Mouse (Mus musculus): ENCODE measurements around the gene Fscn3. TPM values are rescaled to one million over a fixed set of nuclear protein-coding genes. Genes with fewer than 3 reads are reported as not detected.
A peak's percentile ranks its signal among the peaks of the same experiment; 100 is the strongest.

The Fscn3 gene
- not detected for total RNA-seq (2021)
- long read RNA-seq, experiment 1: 0 reads
- long read RNA-seq, experiment 2: 0 reads

DNA sequence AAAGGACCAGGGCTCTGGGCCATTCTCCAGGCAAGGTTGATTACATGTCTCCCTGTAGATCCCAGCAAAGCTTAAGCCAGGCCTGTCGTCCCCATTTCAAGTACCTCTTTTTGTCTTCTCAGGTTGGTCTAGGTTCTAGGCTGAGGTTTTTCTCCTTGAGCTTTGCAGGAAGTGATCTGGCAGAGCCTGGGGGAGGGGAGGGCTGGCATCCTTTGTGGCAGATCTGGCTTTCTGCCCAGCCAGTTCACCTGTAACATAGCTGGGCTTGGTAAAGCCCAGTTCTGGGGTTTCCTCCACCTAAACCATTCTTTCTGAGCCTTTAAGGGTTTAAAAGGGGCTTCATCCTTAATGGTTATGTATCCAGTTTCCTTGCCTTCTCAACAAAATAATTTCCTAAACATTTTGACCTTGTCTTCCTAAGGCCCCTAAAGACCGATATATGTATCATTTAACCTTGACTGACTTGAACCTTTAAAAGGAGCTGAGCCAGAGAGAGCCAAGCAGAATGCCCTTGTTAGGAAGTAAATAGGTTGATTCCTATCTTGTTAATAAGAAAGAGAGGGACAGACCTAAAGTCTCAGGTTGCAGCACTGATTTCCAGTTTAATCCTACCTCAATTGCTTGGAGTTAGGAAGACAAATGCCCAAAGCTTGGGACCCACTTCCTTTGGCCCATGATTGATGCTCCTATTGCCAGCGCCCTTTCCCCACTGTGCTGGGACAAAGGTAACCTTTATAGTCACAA is at the start of gene Fscn3:
Fscn3 (plus strand) TSS at position 694 of the 744 bp plus-strand sequence.
- intact Hi-C loops (cut with DNase I): no loop called here
- DNase-seq (ENCODE audit: extremely low spot score in 1 of 2, low spot score in 2 of 2): no peak
- TF ChIP-seq CTCF (IDR thresholded peaks at IDR 0.05): no peak
- Histone ChIP-seq H3K27ac (no peak within 1 kb of the TSS), H3K4me3 (no peak within 1 kb of the TSS)

DNA sequence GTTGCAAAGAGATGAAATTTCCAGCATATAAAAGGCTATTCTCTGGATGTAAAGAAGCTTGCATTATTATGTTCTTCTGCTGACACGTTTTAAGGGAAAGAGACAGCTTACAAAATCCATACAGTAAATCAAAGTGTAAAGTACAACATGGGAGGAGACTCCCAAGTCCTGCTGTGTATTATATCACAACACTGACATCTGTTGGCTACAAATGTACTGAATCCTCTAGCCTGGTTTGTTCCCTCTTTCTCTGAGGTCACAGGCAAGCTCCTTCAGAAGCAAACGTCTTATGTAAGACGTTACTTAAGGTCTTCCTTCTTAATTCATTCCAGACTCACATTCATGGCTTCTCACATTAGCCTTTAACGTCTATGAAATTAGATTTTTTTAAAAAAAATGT is 45.6 kb upstream of the Fscn3 start:
- H3K4me3 ChIP-seq: no peak overlapping the region
- DNase-seq (ENCODE audit: extremely low spot score in 1 of 2, low spot score in 2 of 2): no peak
- intact Hi-C loops (cut with DNase I): loop anchor here (10.0 kb wide), 1 partner anchor 727 kb away; no protein-coding TSS in a partner anchor
- peak; percentile 49 for TF ChIP-seq CTCF (IDR thresholded peaks at IDR 0.05)
- no peak overlapping the region for H3K27ac ChIP-seq

DNA sequence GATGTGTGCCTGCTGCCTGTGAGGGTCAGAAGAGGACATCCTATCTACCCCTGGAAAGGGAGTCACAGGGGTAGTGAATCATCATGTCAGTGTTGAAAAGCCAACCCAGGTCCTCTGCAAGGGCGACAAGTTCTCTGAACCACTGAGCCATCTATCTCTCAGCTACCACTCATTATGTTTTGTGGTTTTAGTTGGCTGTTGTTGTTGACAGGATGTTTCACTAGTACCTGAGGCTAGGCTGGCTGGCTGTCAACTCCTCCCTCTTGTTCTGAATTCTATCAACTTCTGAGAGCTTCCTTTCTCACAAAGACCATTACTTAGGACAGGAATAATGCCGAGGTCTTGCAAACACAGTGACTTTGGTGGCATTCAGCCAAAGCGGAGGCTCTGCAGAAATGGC is 42.4 kb upstream of the Fscn3 start:
- intact Hi-C loops (cut with DNase I): loop anchor here (10.0 kb wide), 1 partner anchor 730 kb away; no protein-coding TSS in a partner anchor
- Histone ChIP-seq H3K4me3 (no peak overlapping the region), H3K27ac (no peak overlapping the region)
- no peak for DNase-seq (ENCODE audit: extremely low spot score in 1 of 2, low spot score in 2 of 2)
- TF ChIP-seq CTCF (IDR thresholded peaks at IDR 0.05): no peak

DNA sequence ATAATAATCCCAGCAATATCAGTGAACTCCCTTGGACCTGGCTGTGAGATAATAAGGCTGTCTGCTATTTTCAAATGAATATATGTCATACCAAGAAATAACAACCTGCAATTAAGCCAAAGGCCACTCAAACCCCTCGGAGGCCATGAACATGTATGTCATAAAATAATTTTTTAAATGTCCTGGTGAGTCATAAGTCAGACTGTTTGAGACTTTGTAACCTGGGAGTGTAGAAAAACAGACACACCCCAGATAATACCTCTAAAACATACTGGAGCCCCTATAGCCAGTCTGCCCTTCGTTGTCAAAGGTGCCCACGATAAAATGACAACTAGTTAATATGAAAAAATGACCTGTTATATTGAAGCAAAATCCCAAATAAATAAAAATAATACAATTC is 38.6 kb upstream of the Fscn3 start:
- Histone ChIP-seq H3K4me3 (no peak overlapping the region), H3K27ac (no peak overlapping the region)
- intact Hi-C loops (cut with DNase I): loop anchor here (10.0 kb wide), 1 partner anchor 734 kb away; no protein-coding TSS in a partner anchor
- no peak for TF ChIP-seq CTCF (IDR thresholded peaks at IDR 0.05)
- DNase-seq (ENCODE audit: extremely low spot score in 1 of 2, low spot score in 2 of 2): no peak

DNA sequence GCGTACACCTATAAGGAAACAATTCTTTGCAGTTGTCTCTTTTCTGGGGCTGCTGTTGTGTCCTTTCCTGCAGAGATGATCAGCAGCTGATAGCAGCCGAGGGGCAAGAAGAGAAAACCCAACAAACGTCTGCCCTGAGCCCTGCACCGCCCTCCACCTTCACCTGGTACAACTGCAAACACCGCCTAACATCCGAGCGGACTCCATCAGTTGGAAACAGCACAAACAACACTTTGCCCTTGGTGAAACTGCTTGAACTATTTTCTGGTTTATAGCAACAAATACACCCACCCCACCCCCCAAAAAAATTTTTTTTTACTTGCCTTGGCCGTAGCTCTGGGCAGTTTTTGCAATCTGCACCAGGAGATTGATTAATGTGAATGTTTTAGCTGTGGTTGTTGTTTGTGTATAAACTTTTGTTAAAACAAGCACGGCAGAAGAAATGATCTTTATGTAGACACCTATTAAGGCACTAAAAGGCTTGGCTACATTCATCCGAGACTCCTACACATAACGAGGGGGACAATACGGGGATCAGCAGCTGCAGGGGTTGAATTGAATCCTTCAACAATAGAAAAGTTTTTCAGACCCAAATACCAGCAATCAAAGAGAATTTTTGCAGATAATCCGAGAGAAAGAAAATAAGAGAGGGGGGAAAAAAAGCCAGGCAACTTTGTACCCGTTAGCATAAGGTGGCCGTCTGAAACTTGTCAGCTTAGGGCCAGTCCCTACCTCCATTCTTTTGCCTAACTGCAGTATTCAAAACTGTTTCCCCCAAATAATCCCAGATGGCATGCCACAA is 31.3 kb upstream of the Fscn3 start:
- intact Hi-C loops (cut with DNase I): no loop called here
- peak overlapping the region; percentile 53; the same call in 1 of the 2 replicates for H3K4me3 ChIP-seq
- no peak for DNase-seq (ENCODE audit: extremely low spot score in 1 of 2, low spot score in 2 of 2)
- no peak overlapping the region for H3K27ac ChIP-seq
- TF ChIP-seq CTCF (IDR thresholded peaks at IDR 0.05): no peak

DNA sequence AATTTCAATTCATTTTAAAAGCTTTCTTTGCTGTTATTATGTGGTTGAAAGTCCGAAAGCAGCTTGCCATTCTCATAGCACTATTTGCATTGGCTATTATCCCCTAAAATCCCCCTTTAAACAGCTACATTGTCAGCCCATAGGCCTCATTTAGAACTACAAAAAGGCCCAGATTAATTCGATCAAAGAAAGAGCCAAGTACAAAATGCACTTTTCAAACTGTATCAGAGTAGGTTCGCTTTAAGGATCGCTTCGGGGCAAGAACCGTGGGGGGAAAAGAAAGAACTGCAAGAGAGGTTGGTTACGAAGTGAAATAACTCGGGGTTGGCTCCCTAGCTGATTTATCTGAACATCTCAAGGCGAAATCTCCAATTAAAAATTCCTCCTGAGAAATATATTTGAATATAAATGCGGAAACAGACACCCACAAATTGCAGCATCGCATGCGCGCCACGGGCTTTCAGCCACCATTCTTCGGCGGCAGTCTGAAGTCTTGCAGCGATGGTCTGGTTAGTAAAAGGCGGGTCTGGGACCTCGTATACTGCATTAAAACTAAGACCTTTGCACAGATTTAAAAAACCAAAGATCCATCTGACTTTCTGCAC is 30.6 kb upstream of the Fscn3 start:
- DNase-seq (ENCODE audit: extremely low spot score in 1 of 2, low spot score in 2 of 2): no peak
- intact Hi-C loops (cut with DNase I): no loop called here
- no peak for TF ChIP-seq CTCF (IDR thresholded peaks at IDR 0.05)
- peak overlapping the region; percentile 53 for H3K4me3 ChIP-seq
- H3K27ac ChIP-seq: no peak overlapping the region

DNA sequence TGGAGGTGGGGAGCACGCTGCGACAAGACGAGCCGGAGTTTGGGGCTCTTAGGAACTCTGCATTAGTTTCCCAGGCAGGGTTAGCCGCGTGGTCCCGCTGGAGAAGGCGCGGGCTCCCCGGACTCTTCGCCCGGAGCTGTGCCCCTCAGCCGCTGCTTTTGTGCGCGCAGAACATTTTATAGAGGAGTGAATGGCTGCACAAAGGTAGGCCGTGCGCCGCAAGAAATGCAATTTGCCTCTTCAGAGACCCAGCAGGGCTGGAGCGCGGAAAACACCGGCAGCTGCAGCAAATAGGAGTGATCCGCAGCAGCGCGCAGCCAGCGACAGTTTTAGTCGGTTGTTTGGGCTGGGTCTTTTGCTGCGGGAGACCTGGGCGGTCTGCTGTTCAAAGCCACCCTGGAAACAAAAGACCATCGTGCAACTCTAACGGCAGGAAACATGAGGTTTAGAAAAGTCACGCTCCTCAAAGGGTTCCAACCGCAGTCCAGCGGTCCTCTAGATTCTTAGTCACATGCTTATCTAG is 29.8 kb upstream of the Fscn3 start, which contains the start of gene Zfp800:
Zfp800 (minus strand) TSS at position 325 of the 523 bp plus-strand sequence.
- no peak for TF ChIP-seq CTCF (IDR thresholded peaks at IDR 0.05)
- Histone ChIP-seq H3K4me3 (peak within 1 kb of the TSS; percentile 53), H3K27ac (no peak within 1 kb of the TSS)
- intact Hi-C loops (cut with DNase I): no loop called here
- no peak for DNase-seq (ENCODE audit: extremely low spot score in 1 of 2, low spot score in 2 of 2)

DNA sequence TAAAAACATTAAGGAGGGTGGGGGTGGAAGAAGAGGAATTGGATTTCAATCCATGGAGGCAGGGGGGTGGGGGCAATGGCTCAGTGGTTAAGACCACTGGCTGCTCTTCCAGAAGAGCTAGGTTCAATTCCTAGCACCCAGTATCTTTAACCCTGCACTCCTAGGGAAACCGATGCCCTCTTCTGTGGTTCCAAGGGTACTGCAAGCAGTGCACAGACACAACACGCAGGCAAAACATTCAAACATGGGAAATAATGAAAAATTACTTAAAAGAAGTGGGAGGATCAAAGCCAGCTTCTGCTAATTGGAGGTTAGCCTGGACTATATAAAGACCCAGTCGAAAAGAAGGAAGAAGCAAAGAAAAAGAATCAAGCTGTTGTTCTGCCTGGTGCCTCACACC is 28.9 kb upstream of the Fscn3 start:
- DNase-seq (ENCODE audit: extremely low spot score in 1 of 2, low spot score in 2 of 2): no peak
- Histone ChIP-seq H3K4me3 (no peak overlapping the region), H3K27ac (no peak overlapping the region)
- TF ChIP-seq CTCF (IDR thresholded peaks at IDR 0.05): peak; percentile 24
- intact Hi-C loops (cut with DNase I): no loop called here

DNA sequence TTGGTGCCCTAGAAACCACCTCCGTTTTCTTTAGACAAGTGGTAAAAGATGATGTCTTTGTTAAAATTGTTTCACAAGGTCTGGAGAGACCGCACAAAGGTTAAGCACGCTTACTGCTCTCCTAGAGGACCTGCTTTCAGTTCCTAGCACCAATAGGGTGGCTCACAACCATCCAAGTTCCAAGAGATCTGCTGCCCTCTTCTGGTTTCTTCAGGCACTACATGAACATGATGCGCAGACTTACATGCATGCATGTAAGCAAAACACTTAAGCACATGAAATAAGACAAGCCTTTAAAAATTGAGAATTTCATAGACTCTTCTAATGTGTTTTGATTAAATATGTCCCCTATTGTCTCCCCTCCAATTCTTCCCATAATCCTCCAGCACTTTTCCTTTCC is 27.8 kb upstream of the Fscn3 start:
- peak; percentile 26 for TF ChIP-seq CTCF (IDR thresholded peaks at IDR 0.05)
- Histone ChIP-seq H3K27ac (no peak overlapping the region), H3K4me3 (no peak overlapping the region)
- no peak for DNase-seq (ENCODE audit: extremely low spot score in 1 of 2, low spot score in 2 of 2)
- intact Hi-C loops (cut with DNase I): no loop called here

DNA sequence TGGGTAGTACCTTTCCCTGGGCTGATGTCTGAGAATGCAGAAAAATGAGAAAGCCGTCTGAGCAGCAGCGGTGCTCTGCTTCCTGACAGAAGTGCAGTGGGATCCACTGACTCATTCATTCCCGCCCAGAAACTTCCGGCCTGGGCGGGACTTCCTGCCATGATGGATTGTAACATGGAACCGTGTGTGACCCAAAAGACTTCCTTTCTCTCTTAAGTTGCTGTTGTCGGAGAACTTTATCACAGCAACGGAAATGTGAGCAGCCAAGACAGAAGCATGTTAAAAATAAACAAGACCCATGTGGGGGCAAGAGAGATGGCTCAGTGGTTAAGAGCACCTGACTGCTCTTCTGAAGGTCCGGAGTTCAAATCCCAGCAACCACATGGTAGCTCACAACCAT is 17.5 kb upstream of the Fscn3 start:
- H3K27ac ChIP-seq: no peak overlapping the region
- TF ChIP-seq CTCF (IDR thresholded peaks at IDR 0.05): no peak
- intact Hi-C loops (cut with DNase I): no loop called here
- H3K4me3 ChIP-seq: no peak overlapping the region
- no peak for DNase-seq (ENCODE audit: extremely low spot score in 1 of 2, low spot score in 2 of 2)

DNA sequence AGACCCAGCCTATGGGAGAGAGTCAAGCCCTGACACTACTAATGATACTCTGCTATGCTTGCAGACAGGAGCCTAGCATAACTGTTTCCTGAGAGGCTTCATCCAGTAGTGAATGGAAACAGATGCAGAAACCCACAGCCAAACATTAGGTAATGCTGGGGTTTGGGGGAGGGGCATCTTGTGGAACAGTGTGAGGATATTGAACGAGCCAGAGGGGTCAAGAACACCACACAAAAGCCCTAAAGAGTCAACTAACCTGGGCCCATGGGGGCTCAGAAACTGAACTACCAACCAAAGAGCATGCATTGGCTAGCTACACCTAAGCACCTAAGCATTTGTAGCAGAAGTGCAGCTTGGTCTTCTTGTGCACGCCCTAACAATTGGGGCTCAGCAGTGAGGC is 16.4 kb upstream of the Fscn3 start:
- intact Hi-C loops (cut with DNase I): no loop called here
- TF ChIP-seq CTCF (IDR thresholded peaks at IDR 0.05): no peak
- no peak for DNase-seq (ENCODE audit: extremely low spot score in 1 of 2, low spot score in 2 of 2)

DNA sequence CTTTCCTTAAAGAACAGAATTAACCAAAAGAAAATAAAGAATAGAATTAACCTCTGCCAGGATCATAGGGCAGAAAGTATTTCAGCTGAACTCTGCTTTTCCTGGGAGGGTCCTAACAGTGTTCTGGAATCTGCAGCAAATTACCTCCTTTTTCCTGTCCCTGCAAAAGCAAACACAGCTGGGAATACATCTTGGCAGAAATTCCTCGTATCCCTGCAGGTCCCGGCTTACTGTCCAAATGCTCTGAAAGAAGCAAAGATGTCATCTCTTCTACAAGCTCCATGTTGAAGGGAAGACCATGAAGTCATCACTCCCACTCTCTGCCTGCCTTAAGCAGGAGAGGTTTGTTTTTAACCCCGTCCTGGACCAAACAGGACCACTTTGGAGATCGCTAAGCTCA is 10.6 kb upstream of the Fscn3 start:
- intact Hi-C loops (cut with DNase I): no loop called here
- no peak for TF ChIP-seq CTCF (IDR thresholded peaks at IDR 0.05)
- H3K4me3 ChIP-seq: no peak overlapping the region

More for the DNA sequence above, 16.4 kb upstream of the Fscn3 start:
- no peak overlapping the region for H3K27ac ChIP-seq
- H3K4me3 ChIP-seq: no peak overlapping the region

More for the DNA sequence above, 10.6 kb upstream of the Fscn3 start:
- DNase-seq (ENCODE audit: extremely low spot score in 1 of 2, low spot score in 2 of 2): no peak
- no peak overlapping the region for H3K27ac ChIP-seq
